Mouse (Mus musculus) mouse embryonic stem cell (cell line): ENCODE results near the gene Leng9.

ENCODE experiments used
- in situ Hi-C, 2 experiments: fragments of 300-500 bp; cut with MboI; formaldehyde crosslinking; loops; 1 replicate in 1 of 2; 3 replicates in 1 of 2; pipeline ENCODE4 v1.14.3; 2019 to 2020; ENCODE audit warnings: low sequenced_read_pairs in 2 of 2, low pct_unique_long_range_greater_than_20kb in 1 of 2, mixed read lengths in 1 of 2; ENCODE audit not compliant: unreplicated experiment in 1 of 2

Gene Leng9

GRCm38 (mm10) chr7:4146241-4147180 lies 3.7 kb downstream of the Leng9 start:
- in situ Hi-C loops = loop anchor here (25.0 kb wide), 2 partner anchors 291 to 459 kb away; partner anchors contain the start of genes Mboat7 (in 1 of the 2), Rdh13 (in 1 of the 2), Tmc4 (in 1 of the 2) and Tsen34 (in 1 of the 2)

- in situ Hi-C loops = loop anchor here (25.0 kb wide), 2 partner anchors 292 to 458 kb away; partner anchors contain the start of genes Mboat7 (in 1 of the 2), Rdh13 (in 1 of the 2), Tmc4 (in 1 of the 2) and Tsen34 (in 1 of the 2)
These were observed 4.5 kb downstream of the Leng9 start for GRCm38 (mm10) chr7:4145552-4146190.

DNA sequence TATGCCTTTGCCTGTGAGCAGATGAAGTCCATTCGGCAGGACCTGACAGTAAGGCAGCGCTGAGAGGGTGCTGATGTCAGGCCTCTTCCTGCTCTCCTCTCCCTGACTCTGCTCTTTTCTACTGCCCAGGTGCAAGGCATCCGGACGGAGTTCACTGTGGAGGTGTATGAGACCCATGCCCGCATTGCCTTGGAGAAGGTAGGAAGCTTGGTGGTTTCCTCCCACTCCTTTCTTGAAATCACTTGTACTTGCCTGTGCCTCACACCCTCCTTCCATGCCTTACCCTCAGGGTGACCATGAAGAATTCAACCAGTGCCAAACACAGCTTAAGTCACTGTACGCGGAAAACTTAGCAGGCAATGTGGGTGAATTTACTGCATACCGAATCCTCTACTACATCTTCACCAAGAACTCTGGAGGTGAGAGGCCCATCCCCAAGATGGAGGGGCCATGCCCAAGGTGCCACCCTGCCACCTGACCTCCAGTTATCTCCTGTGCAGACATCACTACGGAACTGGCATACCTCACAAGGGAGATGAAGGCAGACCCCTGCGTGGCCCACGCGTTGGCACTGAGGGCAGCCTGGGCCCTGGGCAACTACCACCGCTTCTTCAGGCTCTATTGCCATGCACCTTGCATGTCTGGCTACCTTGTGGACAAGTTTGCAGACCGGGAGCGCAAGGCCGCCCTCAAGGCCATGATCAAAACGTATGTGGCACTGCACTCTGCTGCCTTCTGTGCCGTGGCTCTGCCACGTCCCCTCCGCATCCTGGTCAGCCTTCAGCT lies 5.2 kb downstream of the Leng9 start:
- in situ Hi-C loops = loop anchor here (25.0 kb wide), 2 partner anchors 292 to 458 kb away; partner anchors contain the start of genes Mboat7 (in 1 of the 2), Rdh13 (in 1 of the 2), Tmc4 (in 1 of the 2) and Tsen34 (in 1 of the 2)

DNA sequence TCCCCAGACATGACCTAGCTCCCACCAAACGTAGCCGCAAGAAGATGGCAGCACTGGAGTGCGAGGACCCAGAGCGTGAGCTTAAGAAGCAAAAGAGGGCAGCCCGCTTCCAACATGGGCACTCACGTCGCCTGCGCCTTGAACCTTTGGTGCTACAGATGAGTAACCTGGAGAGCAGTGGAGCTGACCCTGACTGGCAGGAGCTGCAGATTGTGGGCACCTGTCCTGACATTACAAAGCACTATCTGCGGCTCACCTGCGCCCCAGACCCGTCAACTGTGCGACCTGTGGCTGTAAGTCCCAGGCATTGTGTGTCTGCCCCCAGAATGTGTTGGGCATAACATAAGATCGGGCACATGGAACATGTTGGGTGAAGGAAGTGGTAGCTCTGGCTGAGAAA lies 6.1 kb downstream of the Leng9 start:
- in situ Hi-C loops = loop anchor here (25.0 kb wide), 2 partner anchors 293 to 457 kb away; partner anchors contain the start of genes Mboat7 (in 1 of the 2), Rdh13 (in 1 of the 2), Tmc4 (in 1 of the 2) and Tsen34 (in 1 of the 2)

- in situ Hi-C loops = loop anchor here (25.0 kb wide), 2 partner anchors 294 to 456 kb away; partner anchors contain the start of genes Mboat7 (in 1 of the 2), Rdh13 (in 1 of the 2), Tmc4 (in 1 of the 2) and Tsen34 (in 1 of the 2)
These were observed 6.7 kb downstream of the Leng9 start for GRCm38 (mm10) chr7:4143506-4143905.

GRCm38 (mm10) chr7:4142796-4143445 lies 7.3 kb downstream of the Leng9 start:
- in situ Hi-C loops = loop anchor here (25.0 kb wide), 2 partner anchors 294 to 456 kb away; partner anchors contain the start of genes Mboat7 (in 1 of the 2), Rdh13 (in 1 of the 2), Tmc4 (in 1 of the 2) and Tsen34 (in 1 of the 2)

DNA sequence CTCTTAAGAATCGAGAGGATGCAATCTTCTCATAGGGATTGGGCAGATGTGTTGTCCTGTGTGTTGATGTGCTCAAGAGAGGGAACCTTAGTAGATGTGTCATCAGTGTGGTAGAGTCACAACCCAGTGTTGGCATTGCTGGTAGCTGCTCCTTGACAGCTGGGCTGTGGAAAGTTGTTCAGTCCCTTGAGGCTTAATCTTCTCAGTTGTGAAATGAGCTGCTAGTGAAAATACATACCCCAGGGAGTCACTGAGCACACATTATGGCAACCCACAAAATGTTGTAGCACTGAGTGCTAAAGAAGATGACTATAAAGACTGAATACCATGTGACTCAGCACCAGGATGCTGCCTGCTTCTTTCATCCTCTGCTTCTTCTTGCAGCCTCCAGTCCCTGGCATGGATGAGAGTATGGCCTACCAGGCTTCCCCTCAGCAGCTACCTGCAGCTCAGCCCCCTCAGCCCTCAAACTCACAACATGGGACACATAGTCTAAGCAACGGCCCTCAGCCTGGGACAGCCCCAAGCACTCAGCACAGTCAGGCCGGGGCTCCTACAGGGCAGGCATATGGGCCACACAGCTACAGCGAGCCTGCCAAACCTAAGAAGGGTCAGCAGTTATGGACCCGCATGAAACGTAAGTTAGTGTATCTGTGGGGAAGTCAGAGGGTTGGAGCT lies 8.4 kb downstream of the Leng9 start:
- in situ Hi-C loops = loop anchor here (25.0 kb wide), 2 partner anchors 296 to 454 kb away; partner anchors contain the start of genes Mboat7 (in 1 of the 2), Rdh13 (in 1 of the 2), Tmc4 (in 1 of the 2) and Tsen34 (in 1 of the 2)

- in situ Hi-C loops = loop anchor here (25.0 kb wide), 2 partner anchors 298 to 452 kb away; partner anchors contain the start of genes Mboat7 (in 1 of the 2), Rdh13 (in 1 of the 2), Tmc4 (in 1 of the 2) and Tsen34 (in 1 of the 2)
These were observed 10.8 kb downstream of the Leng9 start for GRCm38 (mm10) chr7:4139391-4139790.

DNA sequence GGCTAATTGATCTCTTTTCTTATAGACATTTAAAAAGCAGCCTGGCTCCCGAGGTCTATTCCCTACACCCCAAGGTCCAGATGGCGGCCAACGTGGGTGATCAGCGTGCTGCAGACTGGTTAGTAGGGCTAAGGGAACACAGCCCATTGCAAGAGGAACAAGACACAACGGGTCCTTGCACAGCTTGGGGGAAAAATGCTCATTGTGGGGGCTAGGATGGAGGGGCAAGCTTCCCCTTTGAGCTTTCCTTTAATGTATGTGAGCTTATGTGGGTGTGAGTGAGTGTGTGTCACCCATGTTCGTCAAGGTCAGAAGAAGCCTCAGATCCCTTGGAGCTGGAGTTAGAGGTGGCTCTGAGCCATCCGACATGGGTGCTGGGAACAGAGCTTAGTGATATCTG lies 11.5 kb downstream of the Leng9 start:
- in situ Hi-C loops = loop anchor here (25.0 kb wide), 2 partner anchors 299 to 451 kb away; partner anchors contain the start of genes Mboat7 (in 1 of the 2), Rdh13 (in 1 of the 2), Tmc4 (in 1 of the 2) and Tsen34 (in 1 of the 2)

- in situ Hi-C loops = loop anchor here (25.0 kb wide), 2 partner anchors 299 to 451 kb away; partner anchors contain the start of genes Mboat7 (in 1 of the 2), Rdh13 (in 1 of the 2), Tmc4 (in 1 of the 2) and Tsen34 (in 1 of the 2)
These were observed 12.0 kb downstream of the Leng9 start for GRCm38 (mm10) chr7:4138181-4138580.

GRCm38 (mm10) chr7:4137746-4138145 lies 12.4 kb downstream of the Leng9 start:
- in situ Hi-C loops = loop anchor here (25.0 kb wide), 2 partner anchors 300 to 450 kb away; partner anchors contain the start of genes Mboat7 (in 1 of the 2), Rdh13 (in 1 of the 2), Tmc4 (in 1 of the 2) and Tsen34 (in 1 of the 2)

DNA sequence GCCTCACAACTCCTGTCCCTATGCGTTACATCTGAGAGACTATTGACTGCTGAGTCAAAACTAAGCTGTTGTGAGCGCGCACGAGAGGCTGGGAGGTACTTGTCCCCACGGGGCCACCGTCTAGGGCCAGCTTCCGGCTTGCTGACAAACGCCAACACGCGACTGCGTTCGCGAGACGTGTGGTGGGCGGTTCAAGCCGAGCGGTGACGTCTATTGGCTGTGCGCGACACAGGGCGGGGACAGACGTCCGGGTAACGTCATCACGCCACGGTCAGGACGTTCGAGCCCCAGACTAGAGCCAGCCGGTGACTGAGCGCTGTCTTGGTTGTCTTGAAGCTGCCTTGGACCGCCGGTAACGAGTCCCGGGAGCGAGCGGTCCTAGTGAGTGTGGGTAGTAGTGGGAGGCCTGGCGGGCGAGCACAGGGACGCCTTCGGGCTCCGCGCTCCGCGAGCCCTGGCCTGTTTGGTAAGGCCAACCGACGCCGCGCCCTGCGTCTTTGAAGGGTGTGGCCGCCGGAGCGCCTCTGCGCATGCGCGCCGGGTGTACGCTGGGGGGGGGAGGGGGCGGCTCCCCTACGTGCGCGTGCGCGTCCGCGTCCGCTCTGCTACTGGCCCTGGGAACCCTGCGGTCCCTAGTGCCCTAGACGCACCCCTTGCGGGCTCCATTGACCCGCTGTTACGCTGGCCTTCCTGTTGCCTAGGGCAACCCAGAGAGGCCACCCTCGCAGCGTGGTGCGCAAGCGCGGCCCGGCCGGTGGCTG lies 13.2 kb downstream of the Leng9 start, which contains the start of gene Leng8:
Gene Leng8 (plus strand): TSS at position 269 of the 761 bp plus-strand sequence.
- in situ Hi-C loops = loop anchor here (25.0 kb wide), 2 partner anchors 300 to 450 kb away; partner anchors contain the start of genes Mboat7 (in 1 of the 2), Rdh13 (in 1 of the 2), Tmc4 (in 1 of the 2) and Tsen34 (in 1 of the 2)

- in situ Hi-C loops = loop anchor here (25.0 kb wide), 2 partner anchors 301 to 449 kb away; partner anchors contain the start of genes Mboat7 (in 1 of the 2), Rdh13 (in 1 of the 2), Tmc4 (in 1 of the 2) and Tsen34 (in 1 of the 2)
These were observed 13.8 kb downstream of the Leng9 start for GRCm38 (mm10) chr7:4136404-4136770.

DNA sequence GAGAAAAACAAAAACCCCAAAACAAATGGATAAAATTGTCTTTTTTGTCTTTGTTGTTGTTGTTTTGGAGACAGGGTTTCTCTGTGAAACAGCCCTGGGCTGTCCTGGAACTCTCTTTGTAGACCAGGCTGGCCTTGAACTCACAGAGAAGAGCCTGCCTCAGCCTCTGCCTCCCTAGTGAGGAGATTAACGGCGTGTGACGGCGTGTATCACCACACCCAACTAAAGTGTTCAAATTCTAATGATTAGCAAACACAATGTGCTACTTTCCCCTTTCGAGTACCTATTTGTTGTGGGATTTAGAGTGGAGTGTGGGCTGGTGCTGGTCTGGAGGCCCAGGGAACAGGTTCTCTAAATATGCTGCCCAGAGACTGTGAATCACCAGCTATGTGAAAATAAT lies 15.3 kb downstream of the Leng9 start:
- in situ Hi-C loops = loop anchor here (25.0 kb wide), 2 partner anchors 302 to 448 kb away; partner anchors contain the start of genes Mboat7 (in 1 of the 2), Rdh13 (in 1 of the 2), Tmc4 (in 1 of the 2) and Tsen34 (in 1 of the 2)

GRCm38 (mm10) chr7:4132998-4133397 lies 17.2 kb downstream of the Leng9 start:
- in situ Hi-C loops = loop anchor here (25.0 kb wide), 2 partner anchors 304 to 446 kb away; partner anchors contain the start of genes Mboat7 (in 1 of the 2), Rdh13 (in 1 of the 2), Tmc4 (in 1 of the 2) and Tsen34 (in 1 of the 2)
